Mouse (Mus musculus): Measurements from ENCODE around the gene Rnase13. TPM values are rescaled to one million over a fixed set of nuclear protein-coding genes. Genes with fewer than 3 reads are reported as not detected.
A peak's percentile ranks its signal among the peaks of the same experiment; 100 is the strongest.

Gene Rnase13
- total RNA-seq, 2 experiments from 2014 or later = not detected

- no peak for DNase-seq (ENCODE audit: low spot score in 2 of 2)
These were observed 38.5 kb downstream of the Rnase13 start for GRCm38 (mm10) chr14:51884031-51884544.

DNA sequence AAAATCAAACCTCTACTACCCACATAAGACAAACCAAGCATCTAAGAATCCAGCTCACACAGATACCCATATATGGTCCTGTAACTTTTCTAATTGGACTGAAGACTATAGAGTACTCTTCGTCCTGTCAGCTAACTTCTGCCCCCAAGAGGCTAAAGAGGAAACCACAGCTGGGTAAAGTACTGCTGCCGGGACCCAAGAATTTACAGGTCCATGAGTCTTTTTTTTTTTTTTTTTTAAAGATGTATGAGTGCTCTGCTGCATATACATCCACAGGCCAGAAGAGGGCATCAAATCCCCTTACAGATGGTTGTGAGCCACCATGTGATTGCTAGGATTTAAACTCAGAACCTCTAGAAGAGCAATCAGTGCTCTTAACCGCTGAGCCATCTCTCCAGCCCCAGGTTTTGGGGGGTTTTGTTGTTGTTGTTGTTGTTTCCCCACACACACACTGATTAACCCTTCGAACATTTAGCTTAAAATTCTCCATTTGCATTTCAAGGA lies 39.0 kb downstream of the Rnase13 start:
- DNase-seq (ENCODE audit: low spot score in 2 of 2) = peak; percentile 53 to 54

GRCm38 (mm10) chr14:51877517-51877916 lies 45.1 kb downstream of the Rnase13 start:
- DNase-seq (ENCODE audit: low spot score in 2 of 2) = no peak

- no peak for DNase-seq (ENCODE audit: low spot score in 2 of 2)
These were observed 50.8 kb downstream of the Rnase13 start for GRCm38 (mm10) chr14:51871741-51872140.

Other genes starting within 250 kb of the Rnase13 start
- gene Gm17079, start 227.3 kb downstream of the Rnase13 start, total RNA-seq (2021) = not detected
- not detected for gene Gm5800, start 205.6 kb downstream of the Rnase13 start, total RNA-seq (2021)
- gene Ang4, start 149.2 kb downstream of the Rnase13 start, total RNA-seq (2021) = not detected
- gene AY358078, start 122.7 kb downstream of the Rnase13 start, total RNA-seq (2021) = not detected
- not detected for gene Ear6, start 69.1 kb downstream of the Rnase13 start, total RNA-seq (2021)
- 10 to 100 TPM; 27.3 to 31.7 TPM for gene Mettl17, start 37.9 kb downstream of the Rnase13 start, total RNA-seq (2021)
- 1 to 10 TPM; 6.8 to 7.0 TPM for gene Slc39a2, start 29.9 kb downstream of the Rnase13 start, total RNA-seq (2021)
- 100 to 1,000 TPM; 745 to 825 TPM for gene Ndrg2, start 8.6 kb downstream of the Rnase13 start, total RNA-seq (2021)
- gene Tppp2, start 4.3 kb downstream of the Rnase13 start, total RNA-seq (2021) = not detected
- 10 to 100 TPM; 23.4 to 28.6 TPM for gene Arhgef40, start 61.9 kb upstream of the Rnase13 start, total RNA-seq (2021)
- gene Tmem253, start 92.9 kb upstream of the Rnase13 start, total RNA-seq (2021) = under 1 TPM; 0.28 to 0.56 TPM
- gene Zfp219, start 98.0 kb upstream of the Rnase13 start, total RNA-seq (2021) = 10 to 100 TPM; 40.6 to 41.3 TPM
- not detected for gene Olfr221, start 119.7 kb upstream of the Rnase13 start, total RNA-seq (2021)
- 100 to 1,000 TPM; 238 to 239 TPM for gene Hnrnpc, start 181.3 kb upstream of the Rnase13 start, total RNA-seq (2021)
- 1 to 10 TPM; 1.7 to 1.8 TPM for gene Rpgrip1, start 187.9 kb upstream of the Rnase13 start, total RNA-seq (2021)

All from left cerebral cortex, adult 18-20 months (tissue).